Mouse (Mus musculus): ENCODE data around the gene Ganab. TPM values are rescaled to one million over a fixed set of nuclear protein-coding genes. Genes with fewer than 3 reads are reported as not detected.

The Ganab gene
- total RNA-seq, 2 experiments from 2014 or later = 97.6 to 104 TPM

DNA sequence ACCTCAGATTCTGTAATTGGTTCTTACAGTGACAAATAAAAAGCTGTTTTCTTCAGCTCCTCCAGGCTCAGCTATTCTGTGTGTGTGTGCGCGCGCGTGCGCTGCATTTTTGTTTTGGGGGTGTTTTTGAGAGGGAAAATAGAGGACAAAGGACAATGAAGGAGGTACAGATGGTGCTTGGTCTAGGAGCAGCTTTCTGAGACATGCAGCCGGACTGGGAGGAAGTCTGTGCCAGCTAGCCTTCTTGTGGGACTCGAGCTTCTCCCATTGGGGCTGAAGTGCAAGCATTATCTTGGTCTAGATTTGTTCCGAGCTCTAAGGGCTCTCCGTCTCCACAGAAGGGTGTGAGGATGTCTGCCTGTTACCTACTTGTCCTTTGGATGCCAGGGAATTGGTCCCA is 54.4 kb downstream of the Ganab start:
- peak in 1 of 2 experiments; percentile 56 for DNase-seq (ENCODE audit: low spot score in 2 of 2)

DNA sequence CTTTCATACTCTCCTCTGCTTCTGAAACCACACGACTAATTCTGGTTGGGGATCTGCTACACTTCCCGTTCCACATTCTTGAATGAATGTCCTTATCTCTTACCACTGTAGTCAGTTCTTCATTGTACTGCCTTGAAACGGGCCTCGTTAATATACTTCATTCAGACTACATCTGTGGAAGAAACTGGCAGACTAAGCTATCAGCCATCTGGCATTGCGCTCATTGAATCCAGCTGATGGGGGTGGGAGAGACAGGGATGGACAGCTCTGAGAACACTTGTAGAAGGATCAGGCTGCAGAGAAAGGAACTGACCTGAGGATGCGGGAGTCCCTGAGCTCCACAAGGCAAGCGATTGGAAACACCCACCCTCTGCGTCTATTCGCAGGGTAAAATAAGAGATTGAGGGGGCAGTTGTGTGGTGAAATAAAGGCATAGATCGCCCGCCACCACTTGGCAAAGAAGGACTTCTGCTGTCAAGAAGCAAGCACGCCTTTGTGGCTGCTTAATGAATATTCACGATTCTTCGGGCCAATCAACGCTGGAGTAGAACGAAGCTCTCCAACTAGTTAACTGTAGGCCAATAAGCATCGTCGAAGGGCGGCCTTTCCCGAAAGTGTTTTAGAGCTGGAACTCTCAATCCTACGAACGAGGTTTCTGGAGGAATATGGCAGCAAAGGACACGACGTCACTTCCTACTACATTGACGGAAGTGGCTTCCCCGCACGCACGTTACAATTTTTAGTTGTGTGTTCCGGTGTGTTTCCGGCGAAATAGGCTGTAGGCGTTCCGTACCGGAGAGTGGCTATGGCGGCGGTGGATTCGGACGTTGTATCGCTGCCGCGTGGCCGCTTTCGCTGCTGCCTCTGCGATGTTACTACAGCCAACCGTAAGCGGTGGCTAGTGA is 55.5 kb downstream of the Ganab start, which contains the start of gene Tut1:
Gene Tut1 (plus strand): TSS at position 713 of the 905 bp plus-strand sequence.
- intact Hi-C loops (cut with DNase I) = loop anchor here (10.0 kb wide), 1 partner anchor 109 kb away; no protein-coding TSS in a partner anchor
- DNase-seq (ENCODE audit: low spot score in 2 of 2) = peak; percentile 96 to 98

More for the DNA sequence above, 54.4 kb downstream of the Ganab start:
- intact Hi-C loops (cut with DNase I) = loop anchor here (10.0 kb wide), 1 partner anchor 107 kb away; no protein-coding TSS in a partner anchor

DNA sequence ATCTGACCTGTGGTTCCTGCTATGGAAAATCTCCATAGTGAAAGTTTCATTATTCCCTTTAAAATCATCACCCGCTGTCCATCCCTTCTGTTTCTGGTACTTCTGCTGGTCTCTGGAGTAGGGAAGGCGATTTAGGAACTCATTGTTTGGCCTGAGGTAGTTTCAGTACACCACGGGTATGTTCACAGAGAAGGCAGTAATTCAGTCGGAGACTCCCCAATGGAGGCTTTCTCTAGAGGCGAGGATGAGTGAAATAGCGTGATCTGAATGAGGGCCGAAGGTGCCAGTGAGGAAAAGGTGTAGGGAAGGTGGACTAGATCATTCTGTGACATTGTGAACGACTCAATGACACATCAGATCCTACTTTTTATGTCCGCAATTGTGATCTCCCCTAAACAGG is 56.3 kb downstream of the Ganab start:
- intact Hi-C loops (cut with DNase I) = loop anchor here (10.0 kb wide), 1 partner anchor 109 kb away; no protein-coding TSS in a partner anchor
- DNase-seq (ENCODE audit: low spot score in 2 of 2) = no peak

DNA sequence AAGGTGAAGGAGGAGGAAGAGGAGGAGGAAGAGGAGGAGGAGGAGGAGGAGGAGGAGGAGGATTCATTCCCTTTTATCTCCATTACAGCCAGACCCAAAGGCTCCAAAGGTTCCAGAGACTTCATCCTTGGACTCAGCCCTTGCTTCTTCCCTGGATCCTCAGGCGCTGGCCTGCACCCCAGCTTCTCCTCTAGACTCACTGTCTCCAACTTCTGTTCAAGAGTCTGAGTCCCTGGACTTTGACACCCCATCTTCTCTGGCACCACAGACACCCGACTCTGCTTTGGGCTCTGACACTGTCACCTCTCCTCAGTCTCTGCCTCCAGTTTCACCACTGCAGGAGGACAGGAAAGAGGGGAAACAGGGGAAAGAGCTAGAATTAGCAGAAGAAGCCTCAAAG is 64.4 kb downstream of the Ganab start:
- DNase-seq (ENCODE audit: low spot score in 2 of 2) = no peak
- intact Hi-C loops (cut with DNase I) = no loop called here

DNA sequence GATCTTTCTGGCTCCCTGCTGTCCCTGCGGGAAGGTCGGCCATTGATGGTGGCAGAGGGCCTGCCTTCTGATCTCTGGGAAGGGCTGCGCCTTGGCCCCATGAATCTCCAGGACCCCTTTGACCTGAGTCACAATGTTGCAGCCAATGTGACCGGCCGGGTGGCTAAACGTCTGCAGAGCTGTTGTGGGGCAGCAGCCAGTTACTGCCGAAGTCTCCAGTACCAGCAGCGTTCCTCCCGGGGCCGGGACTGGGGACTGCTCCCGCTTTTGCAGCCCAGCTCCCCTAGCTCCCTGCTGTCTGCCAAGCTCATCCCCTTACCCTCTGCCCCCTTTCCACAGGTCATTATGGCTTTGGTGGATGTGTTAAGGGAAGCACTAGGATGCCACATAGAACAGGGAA is 67.2 kb downstream of the Ganab start:
- DNase-seq (ENCODE audit: low spot score in 2 of 2) = no peak
- intact Hi-C loops (cut with DNase I) = no loop called here

DNA sequence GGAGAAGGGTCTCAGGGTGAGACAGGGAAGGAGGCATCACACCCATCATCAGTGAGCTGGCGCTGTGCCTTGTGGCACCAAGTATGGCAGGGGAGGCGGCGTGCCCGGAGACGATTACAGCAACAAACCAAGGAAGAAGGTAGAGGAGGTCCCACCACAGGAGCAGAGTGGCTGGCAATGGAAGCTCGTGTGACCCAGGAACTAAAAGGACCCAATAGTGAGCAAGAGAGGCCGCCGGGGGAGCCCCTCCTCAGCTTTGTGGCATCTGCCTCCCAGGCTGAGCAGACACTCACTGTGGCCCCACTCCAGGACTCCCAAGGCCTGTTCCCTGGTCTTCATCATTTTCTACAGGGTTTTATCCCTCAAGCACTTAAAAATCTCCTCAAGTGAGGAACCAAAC is 67.9 kb downstream of the Ganab start:
- DNase-seq (ENCODE audit: low spot score in 2 of 2) = no peak
- intact Hi-C loops (cut with DNase I) = no loop called here

DNA sequence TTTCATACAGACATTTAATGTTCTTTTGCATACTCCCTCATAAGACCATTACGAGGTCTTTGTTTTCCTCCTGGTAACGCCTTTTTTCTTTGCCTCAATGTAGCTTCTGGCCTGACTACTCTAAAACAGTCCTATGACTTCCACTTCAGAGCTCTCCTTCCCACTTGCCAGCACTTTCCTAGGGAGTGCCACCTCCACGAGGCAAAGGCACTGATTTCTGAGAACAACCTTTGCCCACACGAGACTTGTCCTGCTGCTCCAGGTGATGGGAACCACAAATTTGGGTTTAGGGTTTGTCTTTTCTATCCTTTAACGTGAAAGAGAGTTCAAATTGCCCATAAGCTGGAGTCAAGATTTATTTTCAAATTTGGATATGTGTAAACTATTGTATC is 68.3 kb downstream of the Ganab start:
- no peak for DNase-seq (ENCODE audit: low spot score in 2 of 2)
- intact Hi-C loops (cut with DNase I) = no loop called here

Small RNA genes within 50 kb of the gene (microRNA-seq; reads per million reads assigned to microRNA genes)
- gene Mir5136 = 0 reads per million in 2 experiments

Other genes starting within 250 kb of the Ganab start
- gene Chrm1, start 234.3 kb upstream of the Ganab start, total RNA-seq (2021) = 100 to 1,000 TPM; 148 to 165 TPM
- gene Slc3a2, start 174.7 kb upstream of the Ganab start, total RNA-seq (2021) = 100 to 1,000 TPM; 182 to 189 TPM
- 10 to 100 TPM; 42.3 to 43.9 TPM for gene Wdr74, start 162.2 kb upstream of the Ganab start, total RNA-seq (2021)
- gene 1700092M07Rik, start 157.4 kb upstream of the Ganab start, total RNA-seq (2021) = not detected
- gene Stx5a, start 156.7 kb upstream of the Ganab start, total RNA-seq (2021) = 10 to 100 TPM; 63.6 to 64.6 TPM
- gene Nxf1, start 141.0 kb upstream of the Ganab start, total RNA-seq (2021) = 10 to 100 TPM; 61.9 to 73.6 TPM
- 10 to 100 TPM; 80.1 to 91.9 TPM for gene Tmem223, start 127.1 kb upstream of the Ganab start, total RNA-seq (2021)
- gene Tmem179b, start 123.6 kb upstream of the Ganab start, total RNA-seq (2021) = 10 to 100 TPM in 1 of 2 experiments, 1 to 10 TPM in 1; 8.9 to 10.9 TPM
- 10 to 100 TPM; 11.9 to 13.4 TPM for gene Taf6l, start 111.7 kb upstream of the Ganab start, total RNA-seq (2021)
- 100 to 1,000 TPM; 108 to 110 TPM for gene Polr2g, start 99.5 kb upstream of the Ganab start, total RNA-seq (2021)
- gene Zbtb3, start 95.5 kb upstream of the Ganab start, total RNA-seq (2021) = 1 to 10 TPM; 4.2 to 5.1 TPM
- gene Ttc9c, start 78.7 kb upstream of the Ganab start, total RNA-seq (2021) = 10 to 100 TPM; 28.2 to 30.5 TPM
- gene Hnrnpul2, start 78.1 kb upstream of the Ganab start, total RNA-seq (2021) = 10 to 100 TPM; 92.3 to 95.8 TPM
- not detected for gene AC129217.1, start 68.3 kb upstream of the Ganab start, total RNA-seq (2021)
- 100 to 1,000 TPM; 111 to 117 TPM for gene Bscl2, start 60.6 kb upstream of the Ganab start, total RNA-seq (2021)
- gene Gng3, start 58.9 kb upstream of the Ganab start, total RNA-seq (2021) = 100 to 1,000 TPM; 268 to 295 TPM
- gene Lrrn4cl, start 47.3 kb upstream of the Ganab start, total RNA-seq (2021) = under 1 TPM; 0.88 to 0.91 TPM
- gene Ubxn1, start 26.6 kb upstream of the Ganab start, total RNA-seq (2021) = 10 to 100 TPM; 91.5 to 93.8 TPM
- gene Uqcc3, start 17.1 kb upstream of the Ganab start, total RNA-seq (2021) = 10 to 100 TPM; 30.6 to 36.9 TPM
- 1 to 10 TPM; 4.0 to 4.3 TPM for gene Lbhd1, start 14.3 kb upstream of the Ganab start, total RNA-seq (2021)
- gene Gm49403, start 14.1 kb upstream of the Ganab start, total RNA-seq (2021) = not detected
- gene 1810009A15Rik, start 9.2 kb upstream of the Ganab start, total RNA-seq (2021) = 10 to 100 TPM; 15.9 to 22.2 TPM
- 1 to 10 TPM; 2.4 to 4.3 TPM for gene Gm49416, start 9.1 kb upstream of the Ganab start, total RNA-seq (2021)
- gene Ints5, start 5.1 kb upstream of the Ganab start, total RNA-seq (2021) = 10 to 100 TPM; 23.0 to 23.4 TPM
- 100 to 1,000 TPM; 134 to 142 TPM for gene B3gat3, start 22.3 kb downstream of the Ganab start, total RNA-seq (2021)
- gene Rom1, start 31.3 kb downstream of the Ganab start, total RNA-seq (2021) = 1 to 10 TPM; 3.5 to 4.0 TPM
- gene Eml3, start 31.5 kb downstream of the Ganab start, total RNA-seq (2021) = 1 to 10 TPM; 7.4 to 9.0 TPM
- 10 to 100 TPM; 48.6 to 50.3 TPM for gene Mta2, start 43.8 kb downstream of the Ganab start, total RNA-seq (2021)
- 10 to 100 TPM; 16.7 to 16.8 TPM for gene Tut1, start 55.8 kb downstream of the Ganab start, total RNA-seq (2021)
- gene Eef1g, start 69.0 kb downstream of the Ganab start, total RNA-seq (2021) = 100 to 1,000 TPM; 188 to 198 TPM
- 10 to 100 TPM; 15.7 to 23.9 TPM for gene Ahnak, start 91.2 kb downstream of the Ganab start, total RNA-seq (2021)
- not detected for gene Scgb1a1, start 189.9 kb downstream of the Ganab start, total RNA-seq (2021)
- gene Asrgl1, start 237.6 kb downstream of the Ganab start, total RNA-seq (2021) = 100 to 1,000 TPM; 101 to 139 TPM

All from left cerebral cortex, postnatal 14 days (tissue).